Comparison of ENCODE assay signal across 21 mouse cellular contexts in genomic region chr5:65795994-65796298, GRCm38 (mm10). TPM values are rescaled to one million over a fixed set of nuclear protein-coding genes. Genes with fewer than 3 reads are reported as not detected.
A peak's percentile ranks its signal among the peaks of the same experiment; 100 is the strongest.
DNase-seq lines count a peak whose midpoint lies in the region; ATAC-seq and TF ChIP-seq lines count a peak whose summit lies in the region.
"Had no signal": no experiment of that assay in that cellular context is flagged by ENCODE, and none has a peak within 500 bp of the region (broad histone marks: within the 10 kb centered on the region; RNA-seq: fewer than 3 reads in every experiment).

No protein-coding gene starts in this region.

- no peaks in the 10 kb centered on the region for H3K27me3 ChIP-seq in liver, embryonic 14.5 days (ENCODE audit: control insufficient read depth, insufficient read depth, low read length)
- H3K27me3 ChIP-seq: forebrain, embryonic 13.5 days; heart, embryonic 15.5 days; hindbrain, embryonic 13.5 days; midbrain, embryonic 12.5 days; Patski had no signal

- peaks cover 11 to 14% of the 10 kb centered on the region in 2 experiments for H3K4me1 ChIP-seq in liver, embryonic 14.5 days (replicated peaks; ENCODE audit: control insufficient read depth in 2 of 2, insufficient read depth in 2 of 2, low read length in 1 of 2)
- H3K4me1 ChIP-seq: forebrain, embryonic 13.5 days; heart, embryonic 15.5 days; hindbrain, embryonic 13.5 days; limb, embryonic 10.5 days; midbrain, embryonic 12.5 days had no signal

- peak; percentile 18; the same call in 1 of the 2 replicates for TF ChIP-seq EP300 in liver, embryonic 14.5 days (IDR thresholded peaks at IDR 0.05; ENCODE audit: low read depth)

- H3K36me3 ChIP-seq in liver, embryonic 14.5 days (replicated peaks; ENCODE audit: control insufficient read depth, insufficient read depth, low read depth) = peaks cover 19% of the 10 kb centered on the region

- H3K9me3 ChIP-seq in liver, embryonic 14.5 days (ENCODE audit: control insufficient read depth, low read length) = no peaks in the 10 kb centered on the region
- H3K9me3 ChIP-seq: forebrain, embryonic 13.5 days; heart, embryonic 15.5 days; hindbrain, embryonic 13.5 days; limb, embryonic 10.5 days; midbrain, embryonic 12.5 days had no signal

- WGBS in liver, embryonic 14.5 days (ENCODE audit: insufficient replicate concordance) = 45% methylated on average over 1 of the region's 1 CpGs

- no peak overlapping the region for H3K9ac ChIP-seq in liver, embryonic 14.5 days (replicated peaks)
- H3K9ac ChIP-seq: forebrain, embryonic 13.5 days; heart, embryonic 15.5 days; hindbrain, embryonic 13.5 days; midbrain, embryonic 12.5 days had no signal

- DNase-seq in thymus, postnatal 0 days (ENCODE audit: low spot score) = peak; percentile 17
- no peak for DNase-seq in thymus, postnatal 14 days
- peak; percentile 41 for DNase-seq in c-Kit-positive CD71-positive TER-119-negative erythroid progenitor cells, embryonic 14.5 days (ENCODE audit: low read depth)
- peak in 1 of 3 experiments; percentile 12 for DNase-seq in liver, embryonic 14.5 days (ENCODE audit: low read depth in 3 of 3, low spot score in 3 of 3)
- DNase-seq in naive thymus-derived CD4-positive, alpha-beta T cell, adult 2 months (ENCODE audit: low read depth) = peak; percentile 47
- DNase-seq in urinary bladder, postnatal 4 days (ENCODE audit: low spot score in 2 of 2) = no peak
- no peak for DNase-seq in yolk sac, embryonic 10.5 days (ENCODE audit: low spot score)
- no peak for DNase-seq in layer of hippocampus, adult 11-12 months (ENCODE audit: low spot score)
- DNase-seq: adrenal gland, adult 8-10 months; cerebellum, adult 18-20 months; gastrocnemius, postnatal 36 days; heart, postnatal 36 days; kidney, adult 18-20 months; kidney, postnatal 4 days; lung, postnatal 10 days had no signal

- no peak overlapping the region for H3K4me3 ChIP-seq in liver, embryonic 14.5 days (ENCODE audit: insufficient read depth in 1 of 2, low read depth in 2 of 2, low read length in 2 of 2)
- H3K4me3 ChIP-seq: forebrain, embryonic 13.5 days; heart, embryonic 15.5 days; hindbrain, embryonic 13.5 days; limb, embryonic 10.5 days; midbrain, embryonic 12.5 days had no signal

- ATAC-seq in liver, embryonic 14.5 days (ENCODE audit: insufficient read depth) = no peak
- ATAC-seq: forebrain, embryonic 13.5 days; Patski had no signal

- H3K4me2 ChIP-seq in liver, embryonic 14.5 days (ENCODE audit: low read depth) = peak overlapping the region; percentile 22; the same call in 1 of the 2 replicates
- H3K4me2 ChIP-seq: forebrain, embryonic 13.5 days; heart, embryonic 15.5 days; hindbrain, embryonic 13.5 days; midbrain, embryonic 12.5 days had no signal

- H3K27ac ChIP-seq in liver, embryonic 14.5 days = peak overlapping the region; percentile 41
- H3K27ac ChIP-seq: forebrain, embryonic 13.5 days; heart, embryonic 15.5 days; hindbrain, embryonic 13.5 days; limb, embryonic 10.5 days; midbrain, embryonic 12.5 days had no signal

- TF ChIP-seq CTCF in liver, embryonic 14.5 days (IDR thresholded peaks at IDR 0.05; ENCODE audit: low read depth) = no peak

RNA-seq across cellular contexts. Expression of gene N4bp2, which starts 32.6 kb away (rescaled TPM):
- polyA plus RNA-seq in thymus, postnatal 0 days (2015; fragmentation: Nextera tagmentation; extraction: Ambion mirVana) = 23.6 and 26.9 TPM in 2 replicates
- 4.2 and 6.5 TPM in 2 replicates for polyA plus RNA-seq in liver, embryonic 14.5 days (2012; rRNA removed)
- polyA plus RNA-seq in liver, embryonic 14.5 days (2014; fragmentation: Nextera tagmentation; extraction: Ambion mirVana) = 12.2 and 12.4 TPM in 2 replicates

Comparison
In these comparisons a context has a peak if more than half of its experiments do, and no peak if none do; other contexts are left out.
1. DNase-seq: peak in thymus, postnatal 0 days (single experiment), c-Kit-positive CD71-positive TER-119-negative erythroid progenitor cells, embryonic 14.5 days (single experiment) and naive thymus-derived CD4-positive, alpha-beta T cell, adult 2 months (single experiment); none in thymus, postnatal 14 days (single experiment), urinary bladder, postnatal 4 days (0 of 2), yolk sac, embryonic 10.5 days (single experiment) and layer of hippocampus, adult 11-12 months (single experiment).